Mouse (Mus musculus) spleen, postnatal 4 days (tissue): ENCODE measurements around the gene Paqr6.

Source experiments
- DNase-seq, 2 experiments: peaks; one replicate each; pipeline ENCODE4 v3.0.0; 2022; ENCODE audit warnings: low spot score in 2 of 2

Gene Paqr6

GRCm38 (mm10) chr3:88409741-88410644, 45.6 kb downstream of the Paqr6 start, which contains the start of gene Pmf1:
TSS of gene Pmf1 (minus strand) at chr3:88410331.
- DNase-seq = peak; percentile 93 to 95

- peak in 1 of 2 experiments; percentile 72 for DNase-seq
Observed at GRCm38 (mm10) chr3:88410645-88411031, 46.3 kb downstream of the Paqr6 start.

GRCm38 (mm10) chr3:88411681-88412080, 47.3 kb downstream of the Paqr6 start:
- peak; percentile 72 to 80 for DNase-seq

- DNase-seq = no peak
Observed at GRCm38 (mm10) chr3:88412636-88413035, 48.3 kb downstream of the Paqr6 start.

- DNase-seq = no peak
Observed at GRCm38 (mm10) chr3:88415668-88416067, 51.3 kb downstream of the Paqr6 start.

- no peak for DNase-seq
Observed at GRCm38 (mm10) chr3:88418016-88418415, 53.6 kb downstream of the Paqr6 start.
